Mouse (Mus musculus): Measurements from ENCODE around the gene Olfr1438-ps1.
"Not testable (repeated sequence)": the region's sequence is repeated elsewhere in the genome, so short reads cannot be mapped to it uniquely, and the experiment has no call there.

The Olfr1438-ps1 gene

DNA sequence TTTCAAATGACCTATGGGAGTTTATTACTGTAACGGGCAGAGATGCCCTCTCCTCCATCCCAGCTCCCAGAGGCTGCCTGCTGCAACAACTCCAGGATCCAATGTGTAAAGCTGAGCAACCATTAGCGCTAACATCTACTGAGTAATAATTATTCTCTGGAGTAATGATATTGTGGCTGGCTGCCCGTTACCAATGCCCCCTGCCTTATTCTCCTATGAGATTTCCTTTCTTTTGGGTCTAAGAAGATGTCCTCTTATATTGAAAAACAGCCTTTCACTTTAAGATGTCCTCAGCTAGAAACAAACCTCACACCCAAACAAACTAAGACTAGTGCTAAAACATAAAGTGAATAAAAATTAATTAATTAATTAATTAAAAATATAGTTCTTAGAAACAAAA is at the start of gene Olfr1438-ps1:
Gene Olfr1438-ps1 (minus strand): TSS at position 101 of the 400 bp plus-strand sequence.
- DNase-seq (ENCODE audit: low read depth, low spot score): no peak

DNA sequence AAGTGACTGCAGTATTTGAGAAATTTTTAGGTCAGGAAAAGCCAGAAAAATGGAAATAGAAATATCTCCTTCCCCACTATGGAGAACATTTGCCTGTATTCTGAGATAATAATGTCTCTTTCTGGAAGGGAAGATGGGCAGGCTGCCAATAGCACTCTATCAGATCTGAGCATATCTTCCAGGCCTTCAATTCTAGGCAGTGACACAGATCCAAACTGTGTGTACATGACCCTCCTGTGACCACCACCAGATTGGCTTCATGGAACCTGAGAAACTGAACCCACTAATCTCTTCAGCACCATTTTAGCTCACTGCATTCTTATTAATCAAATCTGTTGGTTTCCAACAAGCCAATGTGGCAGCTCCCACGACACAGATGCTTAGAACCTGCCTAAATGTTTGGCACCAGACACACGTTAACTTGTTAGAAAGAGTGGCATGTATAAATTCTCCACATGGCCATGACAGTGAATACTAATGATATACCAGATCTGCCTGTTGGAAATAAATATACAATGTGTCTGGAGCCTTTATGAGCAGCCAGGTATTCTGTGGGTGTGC is 38.8 kb upstream of the Olfr1438-ps1 start:
- no peak for DNase-seq (ENCODE audit: low read depth, low spot score)

DNA sequence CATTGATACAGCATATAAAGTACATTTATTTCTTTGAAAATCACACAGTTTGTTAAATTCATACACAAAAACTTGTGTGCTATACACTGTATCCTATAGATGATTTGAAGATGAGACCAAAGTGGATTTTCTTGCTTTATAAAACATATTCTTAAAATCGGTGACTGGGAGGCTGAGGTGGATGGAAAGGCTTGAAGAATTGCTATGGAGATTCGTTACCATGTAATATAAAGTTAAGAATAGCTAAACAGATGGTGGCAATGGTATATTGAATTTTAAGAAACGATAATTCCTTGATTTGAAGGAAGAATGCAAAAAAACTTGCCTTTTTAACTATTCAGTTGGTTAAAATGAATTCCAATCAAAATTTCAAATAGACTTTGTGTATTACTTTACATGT is 37.3 kb upstream of the Olfr1438-ps1 start:
- DNase-seq (ENCODE audit: low read depth, low spot score): no peak

DNA sequence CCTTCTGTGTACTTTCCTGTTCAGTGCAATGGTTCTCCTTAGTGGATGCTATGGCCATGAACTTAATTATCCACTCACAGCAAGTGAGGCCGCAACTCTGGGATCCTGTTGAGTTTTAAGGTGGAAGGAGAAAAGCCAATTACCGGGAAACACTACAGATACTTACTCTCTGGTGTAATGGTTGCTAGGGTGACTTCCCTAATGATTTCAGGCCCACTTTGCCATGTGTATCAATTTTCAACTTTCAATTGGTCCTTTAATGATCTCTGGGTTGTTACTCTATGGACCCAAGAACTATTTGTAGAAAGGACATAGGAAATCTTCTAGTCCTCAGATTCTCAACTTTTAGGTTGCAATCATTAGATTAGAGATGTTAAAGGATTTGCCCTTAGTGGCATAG is 10.7 kb downstream of the Olfr1438-ps1 start, which contains the start of gene Olfr1437:
Gene Olfr1437 (minus strand): TSS at position 101 of the 400 bp plus-strand sequence.
- DNase-seq (ENCODE audit: low read depth, low spot score): no peak

DNA sequence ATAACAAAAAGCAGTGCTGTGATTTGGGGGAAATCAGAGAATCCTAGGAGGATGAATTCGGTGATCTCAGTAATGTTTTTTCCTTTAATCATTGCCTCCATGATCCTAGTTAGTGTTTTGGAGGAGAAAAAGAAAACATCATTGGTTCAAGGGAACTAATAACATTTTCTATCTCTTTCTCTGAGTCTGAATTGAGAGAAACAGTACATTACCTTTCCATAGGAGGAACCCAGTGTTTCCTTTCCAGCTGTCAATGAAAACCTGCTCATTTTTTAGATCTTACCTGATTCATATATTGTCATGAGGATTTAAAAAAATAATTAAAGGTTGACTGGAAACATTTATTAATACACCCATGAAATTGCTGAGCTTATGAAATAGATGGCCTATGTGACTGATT is 36.7 kb downstream of the Olfr1438-ps1 start, which contains the start of gene Olfr1436:
Gene Olfr1436 (minus strand): TSS at position 101 of the 400 bp plus-strand sequence.
- DNase-seq (ENCODE audit: low read depth, low spot score): not testable (repeated sequence)

DNA sequence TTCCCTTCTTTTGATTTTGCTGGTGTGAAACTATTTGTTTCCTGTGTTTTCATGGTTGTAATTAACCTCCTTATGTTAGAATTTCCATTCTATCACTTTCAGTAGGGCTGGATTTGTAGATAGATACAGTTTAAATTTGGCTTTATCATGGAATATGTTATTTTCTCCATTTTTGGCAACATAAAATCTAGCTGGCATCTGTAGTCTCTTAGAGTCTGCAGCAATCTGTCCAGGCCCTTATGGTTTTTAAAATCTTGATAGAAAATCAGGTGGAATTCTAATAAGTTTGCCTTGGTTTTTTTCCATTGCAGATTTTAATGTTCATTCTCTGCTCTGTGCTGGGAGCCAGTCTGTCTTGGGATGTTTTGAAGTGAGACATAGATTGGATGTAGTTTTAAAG is 42.7 kb downstream of the Olfr1438-ps1 start:
- DNase-seq (ENCODE audit: low read depth, low spot score): no peak

DNA sequence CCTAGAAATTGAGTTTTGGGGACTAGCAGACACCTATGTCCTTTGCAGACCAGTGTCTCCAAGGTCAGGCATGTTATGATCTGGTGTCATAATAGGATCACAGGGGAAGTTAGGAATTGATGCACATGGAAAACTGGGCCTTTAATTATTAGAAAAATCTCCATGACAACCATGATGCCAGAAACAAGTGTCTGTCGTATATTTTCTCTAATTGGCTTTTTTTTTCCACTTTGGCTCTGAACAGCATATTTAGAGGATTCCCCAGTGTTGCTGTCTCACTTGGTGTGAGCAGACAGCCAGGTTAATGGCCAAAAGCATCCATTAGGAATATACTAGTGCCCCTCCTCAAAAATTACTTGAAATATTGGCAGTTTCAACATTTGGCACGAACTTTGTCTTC is 56.2 kb downstream of the Olfr1438-ps1 start, which contains the start of gene Olfr1434:
Gene Olfr1434 (plus strand): TSS at position 301 of the 400 bp plus-strand sequence.
- DNase-seq (ENCODE audit: low read depth, low spot score): no peak
